Mouse (Mus musculus) E14TG2a.4 (cell line): ENCODE data around the gene H2-Eb1.

Experiments
- CTCF ChIP-seq: conservative IDR thresholded peaks from 2 replicates; pipeline ENCODE4 v1.5.1; 2014; ENCODE audit warnings: low read length
- POU5F1 ChIP-seq: IDR thresholded peaks from 2 replicates; pipeline ENCODE4 v1.6.1; 2014; ENCODE audit warnings: low read length, borderline replicate concordance

DNA sequence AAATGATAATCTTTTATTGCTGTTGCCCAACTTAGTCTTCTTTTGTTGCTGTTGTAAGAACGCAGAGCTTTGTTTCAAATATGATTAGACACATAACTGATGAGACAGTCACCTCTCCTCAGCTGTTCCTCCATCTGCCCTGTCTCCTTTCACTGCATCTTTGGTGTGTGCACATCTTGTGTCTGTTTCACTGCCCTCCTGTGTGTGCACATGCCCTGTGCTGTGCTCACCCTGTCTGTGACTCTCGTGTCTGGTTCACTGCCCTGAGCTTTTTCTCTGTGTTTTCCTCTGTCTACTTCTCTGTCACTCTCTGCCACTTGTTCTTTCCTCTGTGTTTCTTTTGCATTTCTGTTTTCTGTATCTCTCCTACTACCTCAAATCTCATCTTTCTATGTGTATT, 35.4 kb upstream of the H2-Eb1 start:
- TF ChIP-seq CTCF (no peak), POU5F1 (no peak)
